Mouse (Mus musculus) kidney, postnatal 4 days (tissue): ENCODE data around the gene Gpx3.
"Not testable (repeated sequence)": the region's sequence is repeated elsewhere in the genome, so short reads cannot be mapped to it uniquely, and the experiment has no call there.

Experiments used
- DNase-seq, 2 experiments: peaks; one replicate each; pipeline ENCODE4 v3.0.0; 2021; ENCODE audit warnings: mixed read lengths in 2 of 2

The Gpx3 gene

DNA sequence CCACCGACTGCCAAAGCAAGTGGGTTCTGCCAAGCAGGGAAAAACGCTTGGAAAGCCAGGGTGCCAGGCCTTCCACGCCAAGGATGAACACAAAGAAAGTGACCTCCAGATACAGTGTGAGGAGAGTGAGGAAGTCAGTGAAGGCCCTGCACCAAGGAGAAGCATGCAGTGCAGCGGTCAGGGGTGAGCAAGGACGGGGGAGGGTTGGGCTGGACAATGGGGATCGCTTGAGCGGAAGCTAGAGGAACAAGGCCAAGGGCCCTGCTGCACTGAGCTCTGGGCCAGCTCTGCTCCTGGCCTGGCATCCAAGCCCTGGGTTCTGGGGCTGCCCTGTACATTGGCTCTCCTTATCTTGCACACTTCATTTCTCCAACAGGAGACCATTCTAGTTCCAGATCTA is 37.8 kb downstream of the Gpx3 start:
- no peak for DNase-seq

DNA sequence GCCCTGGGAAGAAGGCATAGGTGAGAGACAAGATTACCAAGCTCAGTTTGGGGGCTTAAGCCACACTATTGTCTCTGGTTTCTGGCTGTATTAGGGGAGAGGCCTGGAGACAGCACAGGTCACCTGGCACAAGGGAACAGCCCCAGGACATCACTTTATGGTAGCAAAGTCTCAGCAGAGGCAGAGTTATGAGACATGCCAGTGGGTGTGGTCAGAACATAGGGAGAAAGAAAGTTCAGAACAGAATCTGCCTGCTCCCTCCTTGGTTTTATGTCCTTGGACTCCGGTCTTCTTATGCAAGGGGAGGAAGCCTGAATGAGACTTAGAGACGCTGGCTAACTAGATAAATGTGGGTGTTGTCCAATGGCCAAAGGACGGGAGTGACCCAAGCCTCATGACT is 42.4 kb downstream of the Gpx3 start:
- DNase-seq = no peak

DNA sequence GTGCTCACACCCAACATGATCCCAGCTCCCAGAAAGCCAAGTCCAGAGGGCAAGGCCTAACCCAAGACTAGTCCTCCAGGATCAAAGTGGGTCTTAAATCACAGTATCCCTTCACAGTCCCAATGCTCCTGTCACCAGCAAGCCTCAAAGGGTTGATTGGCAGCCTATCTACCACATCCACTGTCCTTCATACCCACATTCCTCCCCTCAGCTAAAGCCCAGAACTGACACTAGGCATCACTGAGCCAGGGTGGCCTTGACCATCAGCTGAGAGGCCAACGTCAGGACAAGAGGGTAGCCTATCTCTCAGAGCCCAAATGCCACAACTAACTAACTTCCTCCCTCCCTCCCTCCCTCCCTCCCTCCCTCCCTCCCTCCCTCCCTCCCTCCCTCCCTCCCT is 47.5 kb downstream of the Gpx3 start:
- DNase-seq = no peak

DNA sequence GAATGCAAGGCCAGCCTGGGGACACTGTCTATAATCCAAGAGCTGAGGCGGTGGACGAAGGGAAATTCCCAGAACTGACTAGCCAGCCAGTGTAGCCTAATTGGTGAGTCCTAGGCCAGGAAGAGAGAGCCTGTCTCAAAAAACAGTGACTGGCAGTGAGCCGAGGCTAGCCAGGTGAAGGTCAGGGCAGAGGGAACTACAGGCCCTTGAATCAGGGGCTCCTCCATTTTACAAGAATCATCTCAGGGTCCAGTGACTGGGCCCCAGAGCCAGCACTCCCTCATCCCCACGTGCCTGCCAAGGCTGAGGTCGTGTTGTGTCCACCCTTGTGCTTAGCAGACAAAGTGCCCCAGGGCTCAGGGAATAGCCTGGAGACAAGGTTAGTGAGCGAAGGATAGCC is 48.4 kb downstream of the Gpx3 start:
- DNase-seq = no peak

DNA sequence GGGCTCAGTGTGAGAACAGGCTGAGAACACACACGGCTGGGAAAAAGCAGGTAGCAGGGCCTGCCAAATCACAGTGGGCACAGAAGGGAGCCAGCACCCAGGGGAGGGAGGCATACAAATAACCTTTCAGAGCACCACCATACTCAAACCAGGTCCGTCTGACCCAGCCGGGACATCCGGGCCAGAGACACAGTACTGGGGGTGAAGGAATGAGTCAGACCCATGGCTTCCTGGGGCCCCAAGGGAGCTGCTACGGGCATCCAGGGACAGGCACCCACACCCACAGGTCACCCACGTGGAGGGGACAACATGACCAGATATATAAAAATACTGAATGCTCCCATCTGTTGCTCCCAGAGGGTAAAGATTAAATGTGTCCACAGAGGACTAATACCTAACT is 50.4 kb downstream of the Gpx3 start:
- no peak for DNase-seq

DNA sequence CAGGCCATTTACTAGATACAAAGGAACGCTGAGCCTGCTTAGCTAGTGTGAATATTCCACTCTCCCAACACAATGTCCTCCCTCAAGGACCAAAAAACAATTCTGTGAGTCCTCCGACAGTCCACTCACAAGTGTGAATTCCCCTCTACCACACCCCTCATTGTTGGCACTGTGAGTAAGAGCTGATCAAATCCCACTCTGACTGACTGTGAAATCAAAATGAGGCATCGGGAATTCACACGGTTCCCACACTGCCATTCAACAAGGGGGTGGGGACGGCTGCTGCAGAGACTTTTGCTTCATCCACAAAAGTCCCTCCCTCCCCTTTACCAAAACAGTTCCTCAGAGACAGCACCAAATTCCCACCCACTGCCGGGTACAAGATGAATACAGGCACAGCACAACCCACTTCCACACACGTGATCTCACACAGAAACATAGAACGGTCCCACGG is 51.8 kb downstream of the Gpx3 start:
- DNase-seq = no peak

DNA sequence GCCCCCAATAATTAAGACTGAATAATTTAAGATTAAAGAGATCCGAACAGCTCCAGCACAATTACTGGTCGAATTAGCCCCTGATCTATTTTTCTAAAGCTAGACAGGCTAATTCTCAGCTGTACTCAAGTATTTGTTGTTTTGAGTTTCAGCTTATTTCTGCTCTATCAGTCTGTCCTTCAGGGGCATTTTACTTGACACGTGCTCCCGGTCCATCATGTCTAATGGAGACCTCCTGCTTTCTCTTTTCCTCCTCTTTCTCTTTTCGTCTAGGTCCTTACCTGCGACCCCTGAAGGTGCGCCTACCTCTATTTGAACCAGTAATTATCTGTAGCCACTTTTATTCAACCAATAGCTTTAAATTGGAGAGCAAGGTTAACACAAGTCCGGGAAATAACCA is 52.5 kb downstream of the Gpx3 start:
- no peak for DNase-seq

DNA sequence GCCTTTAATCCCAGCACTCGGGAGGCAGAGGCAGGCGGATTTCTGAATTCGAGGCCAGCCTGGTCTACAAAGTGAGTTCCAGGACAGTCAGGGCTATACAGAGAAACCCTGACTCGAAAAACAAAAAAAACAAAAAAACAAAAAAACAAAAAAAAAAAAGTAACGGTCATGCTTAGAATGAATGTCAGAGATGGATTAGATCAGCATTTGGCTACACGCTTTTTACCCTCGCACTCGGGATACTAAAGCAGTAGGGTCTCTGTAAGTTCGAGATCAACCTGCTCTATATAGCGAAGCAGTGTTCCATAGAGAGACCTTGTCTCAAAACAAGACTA is 53.1 kb downstream of the Gpx3 start:
- DNase-seq = not testable (repeated sequence)

DNA sequence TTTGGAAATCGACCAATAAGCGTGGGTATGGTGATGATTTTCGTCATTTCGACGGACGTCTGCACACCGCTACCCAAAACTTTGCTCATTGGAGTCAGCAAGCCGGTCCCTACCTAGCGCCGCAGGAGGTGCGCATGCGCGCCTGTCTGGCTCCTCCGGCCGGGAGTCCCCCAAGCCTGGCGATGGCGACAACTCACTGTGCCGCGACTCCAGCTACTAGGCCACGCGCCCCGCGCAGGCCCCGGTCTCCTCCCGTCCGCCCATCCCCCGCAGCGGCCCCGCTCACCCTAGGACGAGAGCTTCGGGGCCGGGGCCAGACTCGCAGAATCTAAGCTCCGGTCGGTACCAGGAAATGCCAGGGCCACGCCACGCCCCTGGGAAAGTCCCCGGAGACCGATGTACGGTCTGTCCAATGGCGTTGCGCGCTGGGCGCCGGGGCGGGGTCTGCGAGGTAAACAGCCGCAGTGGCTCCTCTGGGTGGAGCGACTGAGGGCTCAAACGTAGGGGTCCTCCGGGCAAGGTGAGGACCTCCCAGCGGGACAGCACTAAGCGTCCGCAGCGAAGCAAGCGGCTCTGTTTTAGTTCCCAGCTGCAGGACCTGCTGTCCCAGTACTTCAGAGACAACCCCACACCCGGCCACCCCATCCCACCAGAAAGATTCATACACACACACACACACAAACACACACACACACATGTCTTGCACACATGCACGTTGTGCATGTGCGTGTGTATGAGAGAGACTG is 53.7 kb downstream of the Gpx3 start:
- peak; percentile 99 to 100 for DNase-seq

DNA sequence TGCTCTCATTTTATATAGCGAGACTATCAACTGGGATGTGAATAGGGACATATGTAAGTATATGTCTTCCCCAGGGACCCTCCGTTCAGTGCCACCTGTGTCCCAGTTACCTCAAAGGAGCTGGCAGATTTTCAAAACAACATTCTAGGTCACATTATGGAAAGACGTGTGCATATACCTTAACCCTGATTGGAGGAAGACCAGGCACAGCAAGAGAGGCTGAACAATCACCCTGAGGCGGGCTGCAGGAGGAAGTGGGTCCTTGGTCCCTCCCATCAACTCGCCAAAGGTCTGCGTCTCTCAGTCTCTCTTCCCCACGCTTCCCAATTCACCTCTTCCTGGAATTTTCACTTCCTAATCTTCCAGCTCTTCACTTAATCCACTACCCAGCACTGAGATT is 54.7 kb downstream of the Gpx3 start:
- DNase-seq = no peak

DNA sequence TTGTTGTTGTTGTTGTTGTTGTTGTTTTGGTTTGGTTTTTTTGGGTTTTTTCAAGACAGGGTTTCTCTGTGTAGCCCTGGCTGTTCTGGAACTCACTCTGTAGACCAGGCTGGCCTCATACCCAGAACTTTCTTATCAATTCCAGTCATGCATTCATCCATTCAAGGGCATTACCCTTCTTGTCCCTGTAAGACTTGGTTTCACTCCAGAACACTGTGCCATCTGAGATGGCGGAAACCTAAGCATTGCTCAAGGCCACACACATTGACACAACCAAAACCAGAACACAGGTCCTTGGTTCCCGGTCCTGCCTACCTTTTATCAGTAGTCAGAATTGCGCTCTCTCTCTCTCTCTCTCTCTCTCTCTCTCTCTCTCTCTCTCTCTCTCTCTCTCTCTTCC is 55.5 kb downstream of the Gpx3 start:
- not testable (repeated sequence) for DNase-seq

DNA sequence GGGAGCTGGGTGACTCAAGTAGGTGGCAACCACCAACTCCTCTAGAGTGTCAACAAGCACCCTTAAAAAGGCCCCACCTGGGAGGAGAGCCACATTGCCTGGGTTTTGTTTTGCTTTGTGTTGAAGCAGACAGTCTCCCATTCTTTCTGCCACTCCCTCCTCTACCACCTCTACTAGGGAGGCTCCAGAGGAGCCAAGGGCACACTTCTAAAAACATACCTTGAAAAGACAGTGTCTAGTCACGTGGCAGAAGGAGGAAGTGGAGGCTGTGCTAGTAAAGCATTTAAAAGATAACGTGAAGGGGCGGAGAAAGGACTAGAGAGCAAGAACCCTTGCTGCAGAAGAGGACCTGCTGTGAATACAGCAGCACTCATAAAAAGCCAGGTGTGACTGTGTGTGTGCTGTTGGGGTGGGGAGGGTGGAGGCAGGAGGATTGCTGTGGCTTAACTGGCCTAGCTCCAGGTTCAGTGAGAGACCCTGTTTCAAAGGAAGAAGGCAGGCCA is 56.4 kb downstream of the Gpx3 start:
- no peak for DNase-seq
